Mouse (Mus musculus) bone marrow macrophage, adult 2 months (primary cell): Measurements from ENCODE around the gene Ccdc93.

Experiments used
- CTCF ChIP-seq: IDR thresholded peaks from 2 replicates; pipeline ENCODE4 v1.5.1; 2012; ENCODE audit warnings: low read depth, mild to moderate bottlenecking, low read length, moderate library complexity
- POLR2A ChIP-seq: IDR thresholded peaks from 2 replicates; pipeline ENCODE4 v1.6.1; 2012; ENCODE audit warnings: mild to moderate bottlenecking, low read depth, low read length, borderline replicate concordance

- TF ChIP-seq POLR2A, result no peak
- TF ChIP-seq CTCF, result no peak
These were observed 24.1 kb downstream of the Ccdc93 start for GRCm38 (mm10) chr1:121454951-121455350.
